Mouse (Mus musculus) induced T-regulatory cell, adult 2 months (primary cell): Measurements from ENCODE around the gene Lrrc74b.

Experiments
- DNase-seq: peaks from one replicate; pipeline ENCODE4 v3.0.0-alpha.2; 2012; ENCODE audit warnings: low read depth

Gene Lrrc74b

DNA sequence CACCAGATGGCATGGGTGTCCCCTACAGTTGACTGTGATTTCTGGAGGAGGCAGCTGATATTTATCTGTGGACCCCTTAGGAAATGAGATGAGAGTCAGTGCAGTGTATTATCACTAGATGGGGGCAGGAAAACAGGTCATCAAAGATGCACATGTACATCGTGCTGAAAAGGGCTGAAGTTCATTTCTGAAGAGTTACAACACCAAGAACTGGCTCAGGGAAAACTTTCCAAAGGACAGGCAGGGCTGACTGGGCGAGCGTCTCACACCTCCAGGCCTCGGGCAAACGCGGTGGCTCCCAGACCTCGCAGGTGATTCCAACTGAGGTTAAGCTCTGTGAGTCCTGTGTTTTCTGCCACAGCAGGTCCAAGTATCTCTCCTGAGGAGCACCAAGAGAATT is 8.2 kb downstream of the Lrrc74b start:
- no peak for DNase-seq

GRCm38 (mm10) chr16:17542632-17543031 is 18.4 kb downstream of the Lrrc74b start:
- DNase-seq, result no peak

DNA sequence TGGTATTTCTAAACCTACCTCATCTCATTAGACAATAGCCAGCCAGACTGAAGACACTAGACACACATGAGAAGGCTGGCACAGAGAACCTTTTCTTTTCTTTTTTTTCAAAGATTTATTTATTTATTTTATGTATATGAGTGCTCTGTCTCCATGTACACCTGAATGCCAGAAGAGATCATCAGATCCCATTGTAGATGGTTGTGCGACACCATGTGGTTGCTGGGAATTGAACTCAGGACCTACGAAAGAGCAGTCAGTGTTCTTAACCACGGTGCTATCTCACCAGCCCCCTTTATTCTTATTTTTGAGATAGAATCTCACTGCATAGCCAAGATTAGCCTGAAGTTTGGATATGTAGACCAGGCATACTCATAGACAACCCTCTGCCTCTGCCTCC is 24.5 kb downstream of the Lrrc74b start:
- DNase-seq, result no peak

GRCm38 (mm10) chr16:17532676-17533329 is 28.2 kb downstream of the Lrrc74b start:
- no peak for DNase-seq

- peak; percentile 35 for DNase-seq
These were observed 28.8 kb downstream of the Lrrc74b start for GRCm38 (mm10) chr16:17532271-17532670.

DNA sequence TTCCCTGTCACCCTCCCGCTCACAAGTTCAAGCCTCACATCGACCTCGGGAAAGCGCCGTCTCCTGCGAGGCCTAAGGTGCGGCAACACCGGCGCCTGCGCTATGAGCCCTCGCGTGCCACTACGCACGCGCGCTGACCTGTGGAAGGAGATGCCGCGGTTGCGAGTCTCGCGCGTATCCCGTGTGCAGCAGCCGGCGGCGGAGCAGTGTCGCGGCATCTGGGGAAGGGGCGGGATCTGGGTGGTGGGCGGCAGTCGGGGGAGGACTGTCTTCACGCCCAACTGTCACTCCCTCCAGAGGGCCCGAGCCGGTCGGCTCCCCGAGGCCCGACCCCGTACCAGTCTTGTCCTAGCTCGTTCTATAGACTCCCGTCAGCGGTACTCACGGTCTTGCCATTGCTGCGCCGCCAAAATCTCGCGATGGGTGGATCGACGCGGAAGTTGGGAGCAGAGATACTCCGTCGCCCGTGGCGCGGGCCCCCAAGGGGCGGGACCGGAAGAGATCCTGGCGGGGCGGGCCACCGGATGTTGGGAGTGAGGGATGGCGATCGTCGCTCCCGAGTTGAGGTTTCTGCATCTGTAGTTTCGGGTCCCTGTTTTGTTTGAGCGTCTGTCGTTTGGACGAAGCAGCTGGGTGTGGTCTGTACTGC is 30.3 kb downstream of the Lrrc74b start, which contains the start of gene Thap7:
Thap7 (minus strand) TSS at position 497 of the 649 bp plus-strand sequence.
- DNase-seq, result peak; percentile 99

DNA sequence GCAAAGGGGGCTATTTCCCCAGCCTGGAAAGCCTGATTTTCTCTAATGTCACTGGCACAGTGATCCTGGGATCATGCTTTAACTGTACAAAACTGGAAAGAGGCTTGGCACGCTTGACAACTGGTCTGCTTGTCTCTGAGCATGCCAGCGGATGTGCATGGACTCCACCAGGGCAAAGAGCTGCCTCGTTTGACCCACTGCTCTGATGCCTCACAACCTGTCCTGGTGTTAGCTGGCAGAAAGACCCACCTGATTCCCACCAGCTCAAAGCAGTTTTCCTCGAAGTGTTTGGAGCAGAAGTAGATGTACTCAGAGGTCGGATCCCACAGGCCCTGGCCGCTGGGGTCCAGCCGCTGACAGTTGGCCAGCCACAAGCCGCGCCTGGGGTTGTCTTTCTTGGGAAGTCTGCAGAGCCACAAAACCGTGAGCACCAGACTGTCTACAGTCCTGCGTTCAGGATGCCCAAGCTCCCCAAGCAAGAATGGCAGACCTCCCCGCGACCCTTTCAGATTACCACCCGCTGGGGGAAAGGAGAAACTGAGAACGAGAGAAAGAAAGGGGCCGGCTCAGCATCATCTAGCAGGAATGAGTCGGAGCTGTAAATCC is 31.0 kb downstream of the Lrrc74b start:
- DNase-seq, result peak; percentile 36

- DNase-seq, result no peak
These were observed 32.8 kb downstream of the Lrrc74b start for GRCm38 (mm10) chr16:17528276-17528675.

- DNase-seq, result no peak
These were observed 33.4 kb downstream of the Lrrc74b start for GRCm38 (mm10) chr16:17527606-17528005.

DNA sequence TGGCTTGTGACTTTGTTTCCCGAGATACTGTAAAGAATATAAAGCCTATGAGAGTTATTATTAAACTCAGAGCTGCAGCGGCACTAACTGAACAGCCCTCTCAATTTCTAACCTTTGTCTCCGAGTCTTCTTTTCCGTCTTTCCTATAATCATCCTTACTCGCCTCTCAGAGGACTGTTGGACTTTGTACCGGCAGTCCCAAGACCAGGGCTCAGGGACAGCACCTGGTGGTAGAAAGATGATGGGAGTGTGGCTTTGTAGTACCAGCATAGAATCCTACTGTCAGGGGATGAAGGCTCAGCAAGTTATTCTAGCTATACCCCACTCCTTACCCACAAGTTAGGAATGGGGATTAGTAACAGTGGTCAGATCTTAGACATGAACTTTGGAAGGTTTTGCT is 34.8 kb downstream of the Lrrc74b start:
- no peak for DNase-seq

DNA sequence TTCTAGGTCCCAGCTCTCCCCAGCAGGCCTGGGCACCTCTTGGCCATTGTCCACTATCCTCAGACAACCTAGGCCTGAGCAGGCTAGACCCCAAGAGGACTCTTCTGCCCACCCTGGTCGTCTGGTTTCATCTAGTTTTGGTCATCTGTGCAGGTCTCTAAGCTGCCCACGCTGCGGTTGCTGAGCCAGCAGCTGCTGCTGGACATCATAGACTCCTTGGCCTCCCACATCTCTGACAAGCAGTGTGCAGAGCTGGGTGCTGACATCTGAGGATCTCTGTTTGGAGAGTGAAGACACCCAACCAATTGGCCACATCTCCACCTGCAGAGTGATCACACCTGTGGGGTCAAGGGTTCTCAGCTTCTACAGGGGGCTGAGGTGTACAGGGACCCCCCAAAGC is 35.5 kb downstream of the Lrrc74b start:
- no peak for DNase-seq

DNA sequence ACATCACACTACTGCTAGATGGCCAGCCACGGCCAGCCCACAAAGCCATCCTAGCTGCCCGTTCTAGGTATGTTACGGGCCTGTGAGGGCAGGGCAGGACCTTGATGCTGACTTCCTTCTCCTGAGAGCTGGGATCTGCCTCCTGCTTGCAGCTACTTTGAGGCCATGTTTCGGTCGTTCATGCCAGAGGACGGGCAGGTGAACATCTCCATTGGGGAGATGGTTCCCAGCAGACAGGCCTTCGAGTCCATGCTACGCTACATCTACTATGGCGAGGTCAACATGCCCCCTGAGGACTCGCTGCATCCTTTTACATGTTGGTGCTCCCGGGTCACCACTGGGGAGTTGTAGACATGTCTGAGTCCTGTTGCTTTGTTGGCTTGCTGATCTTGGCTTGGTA is 36.9 kb downstream of the Lrrc74b start:
- DNase-seq, result no peak

- DNase-seq, result no peak
These were observed 42.1 kb downstream of the Lrrc74b start for GRCm38 (mm10) chr16:17518910-17519309.

DNA sequence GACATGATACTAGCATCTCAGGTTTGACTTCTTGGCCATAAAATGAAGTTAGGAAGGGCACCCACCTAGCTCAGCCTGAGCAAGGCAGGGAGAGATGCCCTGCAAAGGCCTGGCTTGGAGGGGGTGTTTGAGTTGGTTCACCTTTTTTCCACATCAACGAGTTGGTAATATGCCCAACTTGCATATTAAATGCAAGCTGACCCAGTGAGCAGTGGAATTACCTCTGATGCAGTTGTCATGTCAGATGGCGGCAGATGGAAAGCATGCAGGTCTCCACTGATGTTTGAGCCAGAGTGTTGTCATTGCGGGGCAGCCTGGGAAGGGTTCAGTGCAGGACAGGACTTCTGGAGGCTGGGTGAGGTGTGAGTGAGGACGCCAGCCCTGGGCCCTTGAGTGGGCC is 49.6 kb downstream of the Lrrc74b start:
- no peak for DNase-seq

DNA sequence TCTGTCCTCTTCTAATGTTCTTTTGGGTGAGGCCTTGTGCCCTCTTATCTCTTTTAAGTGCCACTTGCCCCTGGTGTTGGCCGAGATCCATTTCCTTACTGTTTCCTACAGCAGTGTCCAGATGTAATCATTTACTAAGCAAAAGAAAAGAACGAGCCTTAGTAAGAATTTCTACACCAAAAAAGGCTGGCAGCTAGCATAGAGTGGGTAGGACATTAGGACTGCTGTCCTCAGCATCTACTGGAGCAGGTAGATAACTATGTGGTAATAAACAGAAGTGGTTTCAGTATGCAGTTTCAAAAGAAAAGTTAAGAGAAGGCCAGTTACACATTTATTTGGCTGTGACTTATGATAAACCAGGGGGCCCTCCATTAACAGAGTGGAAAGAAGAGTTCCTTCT is 50.4 kb downstream of the Lrrc74b start:
- no peak for DNase-seq

DNA sequence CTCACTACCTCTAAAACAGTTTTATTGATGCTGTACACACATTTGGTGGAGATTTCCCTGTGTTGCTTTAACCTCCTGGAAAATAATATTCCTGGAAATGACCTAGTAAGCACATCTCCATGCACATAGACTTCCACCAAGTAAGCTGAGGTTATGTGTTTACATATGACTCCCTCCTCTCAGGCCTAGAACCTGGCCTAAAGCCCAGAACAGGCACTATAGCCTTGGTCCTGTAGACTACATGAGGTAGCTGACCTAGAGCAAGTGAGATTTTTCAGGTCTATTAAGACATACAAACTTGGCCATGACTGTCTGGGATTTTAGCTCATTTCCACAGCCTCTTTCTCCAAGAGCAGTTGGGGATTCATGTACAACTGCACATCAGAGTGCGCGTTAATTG is 50.9 kb downstream of the Lrrc74b start:
- no peak for DNase-seq

- no peak for DNase-seq
These were observed 51.8 kb downstream of the Lrrc74b start for GRCm38 (mm10) chr16:17509240-17509597.

DNA sequence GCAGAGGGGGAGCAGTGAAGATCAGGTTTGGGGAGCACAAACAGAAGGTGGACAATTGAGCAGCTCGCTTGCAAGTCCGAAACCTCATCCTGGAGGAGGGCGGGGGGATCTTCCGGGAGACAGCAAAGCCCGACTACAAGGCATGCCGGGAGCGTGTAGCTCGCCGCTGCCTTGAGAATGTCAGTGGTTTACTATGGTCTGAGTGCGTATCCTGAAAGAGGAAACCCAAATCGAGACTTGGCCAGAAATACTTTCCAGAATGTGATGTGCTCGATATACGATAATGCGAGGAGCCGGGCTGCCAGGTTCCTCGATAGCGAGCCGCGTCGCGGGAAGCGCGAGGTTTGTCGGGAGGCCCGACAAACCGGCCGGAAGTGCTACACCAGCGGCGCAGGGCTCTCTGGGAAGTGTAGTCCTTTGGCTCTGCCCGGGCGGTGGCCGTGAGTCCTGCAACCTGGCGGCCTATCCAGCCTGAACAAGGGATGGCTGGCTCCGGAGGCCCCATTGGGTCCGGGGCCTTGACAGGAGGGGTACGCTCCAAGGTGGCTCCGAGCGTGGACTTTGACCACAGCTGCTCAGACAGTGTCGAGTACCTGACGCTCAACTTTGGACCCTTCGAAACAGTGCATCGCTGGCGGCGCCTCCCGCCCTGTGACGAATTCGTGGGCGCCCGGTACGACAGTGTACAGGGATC is 52.4 kb downstream of the Lrrc74b start, which contains the start of gene Lztr1:
Lztr1 (plus strand) TSS at position 143 of the 694 bp plus-strand sequence.
- DNase-seq, result peak; percentile 93

DNA sequence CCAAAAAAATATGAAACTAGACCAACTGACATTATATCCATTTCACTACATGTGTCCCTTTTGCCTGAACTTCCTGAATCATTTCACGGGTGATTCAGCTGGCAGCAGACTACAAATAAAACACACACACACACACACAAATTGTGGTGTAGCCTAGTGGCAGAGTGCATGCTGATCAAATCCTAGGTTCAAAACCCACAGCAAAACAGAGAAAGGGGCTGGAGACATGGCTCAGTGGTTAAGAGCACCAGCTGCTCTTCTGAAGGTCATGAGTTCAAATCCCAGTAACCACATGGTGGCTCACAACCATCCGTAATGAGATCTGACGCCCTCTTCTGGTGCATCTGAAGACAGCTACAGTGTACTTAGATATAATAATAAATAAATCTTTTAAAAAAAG is 53.0 kb downstream of the Lrrc74b start:
- DNase-seq, result peak; percentile 43

DNA sequence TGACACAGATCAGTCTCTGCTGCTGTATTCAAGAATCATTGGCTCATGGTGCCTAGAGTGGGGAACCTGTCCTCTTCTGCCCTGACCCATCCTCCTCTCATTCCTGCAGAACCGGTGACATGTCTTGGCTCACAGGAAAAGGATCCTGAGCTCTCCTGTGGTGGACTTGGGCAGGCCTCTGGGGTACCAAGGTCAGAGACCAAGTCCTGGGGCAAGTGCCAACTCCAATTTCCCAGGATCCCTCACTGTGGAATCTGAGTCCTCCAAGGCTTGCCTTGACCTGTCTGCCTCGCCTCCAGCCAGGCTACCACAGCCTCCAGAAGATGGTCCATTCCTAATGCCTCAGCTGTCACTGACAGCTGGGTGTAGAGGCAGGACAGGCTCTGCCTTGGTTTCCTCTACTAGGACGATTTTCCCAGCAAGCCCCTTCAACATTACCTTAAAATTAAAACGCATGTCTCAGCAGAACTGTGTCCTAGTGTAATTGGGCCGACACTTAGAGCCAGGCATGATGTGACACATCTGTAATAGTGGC is 54.0 kb downstream of the Lrrc74b start:
- no peak for DNase-seq

DNA sequence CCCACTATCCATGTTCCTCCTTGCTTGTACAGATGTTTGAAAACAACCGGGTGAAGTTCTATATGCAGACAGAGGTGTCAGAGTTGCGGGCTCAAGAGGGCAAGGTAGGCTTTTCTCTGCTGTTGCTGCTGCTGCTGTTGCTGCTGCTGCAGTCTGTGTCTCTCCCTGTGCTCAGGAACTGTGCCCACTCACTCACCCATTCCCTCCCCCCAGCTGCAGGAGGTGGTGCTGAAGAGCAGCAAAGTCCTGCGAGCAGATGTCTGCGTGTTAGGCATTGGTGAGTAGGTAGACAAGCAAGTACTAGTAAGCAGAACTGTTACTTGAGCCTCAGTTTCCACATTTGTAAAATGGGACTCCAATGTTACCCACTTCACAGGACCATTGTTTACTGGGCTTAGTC is 58.4 kb downstream of the Lrrc74b start:
- DNase-seq, result no peak

DNA sequence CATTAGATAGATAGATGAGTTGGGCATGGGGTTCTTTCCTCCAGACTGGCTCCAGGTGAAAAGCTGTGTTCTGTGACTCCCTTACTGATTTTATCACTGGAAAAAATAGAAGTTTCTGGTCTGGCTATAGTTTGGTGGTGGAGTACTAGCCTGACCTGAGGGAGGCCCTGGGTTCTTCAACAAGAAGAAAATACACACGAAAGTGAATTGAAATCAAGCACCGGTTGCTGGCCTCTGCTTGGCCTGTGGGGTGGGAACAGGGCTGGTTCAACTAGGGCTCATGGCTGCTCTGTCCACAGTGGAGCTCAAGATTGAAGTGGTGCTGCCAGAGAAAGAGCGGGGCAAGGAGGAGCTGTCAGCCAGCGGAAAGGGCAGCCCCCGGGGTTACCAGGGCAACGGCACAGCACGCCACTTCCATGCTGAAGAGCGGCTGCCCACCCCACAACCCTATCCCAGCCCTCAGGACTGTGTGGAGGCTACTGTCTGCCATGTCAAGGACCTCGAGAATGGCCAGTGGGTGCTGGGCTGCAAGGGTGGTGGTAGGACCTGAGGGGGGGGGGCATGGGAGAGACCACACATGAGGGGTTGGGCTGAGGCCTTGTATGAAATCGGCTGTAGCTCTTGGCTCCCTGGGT is 61.7 kb downstream of the Lrrc74b start:
- no peak for DNase-seq
